Mouse (Mus musculus) spleen, adult 2 months (tissue): Measurements from ENCODE around the gene Pigu.

Experiments
- CTCF ChIP-seq: fragments of 200-500 bp; IDR thresholded peaks from 2 replicates; pipeline ENCODE4 v1.5.1; 2011; ENCODE audit warnings: mild to moderate bottlenecking, inconsistent platforms; ENCODE audit not compliant: insufficient read depth, insufficient read length, insufficient replicate concordance; ENCODE audit errors: extremely low read depth
- POLR2A ChIP-seq: fragments of 200-500 bp; IDR thresholded peaks from 2 replicates; pipeline ENCODE4 v1.6.1; 2011; ENCODE audit warnings: low read depth, low read length, inconsistent platforms

- no peak for TF ChIP-seq POLR2A
- no peak for TF ChIP-seq CTCF
Observed at GRCm38 (mm10) chr2:155330811-155331210, 26.4 kb downstream of the Pigu start.
